Mouse (Mus musculus) liver, embryonic 15.5 days (tissue): ENCODE measurements around the gene Klhdc7b. TPM values are rescaled to one million over a fixed set of nuclear protein-coding genes. Genes with fewer than 3 reads are reported as not detected.

Source experiments
- ATAC-seq: fragments of 200-750 bp; cut with Nextera tagmentation; 2 replicates; pipeline ENCODE4 v1.8.0; 2017; ENCODE audit warnings: moderate number of reproducible peaks, mild to moderate bottlenecking, moderate library complexity; ENCODE audit not compliant: insufficient read depth
- H3K27ac ChIP-seq: fragments of 300-500 bp; sonication (generic); replicated peaks from 2 replicates; pipeline ENCODE4 v1.5.1; 2015; ENCODE audit warnings: mild to moderate bottlenecking, inconsistent platforms
- H3K27me3 ChIP-seq: fragments of 300-500 bp; sonication (generic); 2 replicates; pipeline ENCODE4 v1.6.1; 2015; ENCODE audit warnings: mild to moderate bottlenecking, inconsistent platforms
- H3K36me3 ChIP-seq: fragments of 300-500 bp; sonication (generic); replicated peaks from 2 replicates; pipeline ENCODE4 v1.6.1; 2015; ENCODE audit warnings: moderate library complexity, mild to moderate bottlenecking, inconsistent platforms
- H3K4me1 ChIP-seq: fragments of 300-500 bp; sonication (generic); replicated peaks from 2 replicates; pipeline ENCODE4 v1.6.1; 2015; ENCODE audit warnings: inconsistent platforms
- H3K4me2 ChIP-seq: fragments of 300-500 bp; sonication (generic); 2 replicates; pipeline ENCODE4 v1.6.1; 2015; ENCODE audit warnings: moderate library complexity, mild to moderate bottlenecking, inconsistent platforms
- H3K4me3 ChIP-seq: fragments of 300-500 bp; sonication (generic); replicated peaks from 2 replicates; pipeline ENCODE4 v1.5.1; 2015; ENCODE audit warnings: mild to moderate bottlenecking, inconsistent platforms
- H3K9ac ChIP-seq: fragments of 300-500 bp; sonication (generic); 2 replicates; pipeline ENCODE4 v1.6.1; 2015; ENCODE audit warnings: moderate library complexity, mild to moderate bottlenecking, inconsistent platforms
- H3K9me3 ChIP-seq: fragments of 300-500 bp; sonication (generic); replicated peaks from 2 replicates; pipeline ENCODE4 v1.6.1; 2016; ENCODE audit warnings: inconsistent platforms
- WGBS: fragments of 180-500 bp; shearing (Covaris S2); methylation state at CpG from one replicate; pipeline ENCODE4 v1.1.7; 2015; ENCODE audit warnings: mixed read lengths; ENCODE audit not compliant: insufficient replicate concordance; 5-methylcytosine and 5-hydroxymethylcytosine counted together
- polyA plus RNA-seq: library from polyadenylated mRNA; unstranded; fragments of >200 nt; fragmentation: Nextera tagmentation; extraction: Ambion mirVana; gene quantifications from 2 replicates; pipeline ENCODE4 v1.2.1, GENCODE M21; 2015

The Klhdc7b gene
- not detected in 2 replicates for polyA plus RNA-seq

- H3K4me2 ChIP-seq = no peak within 1 kb of the TSS
- H3K4me1 ChIP-seq = peaks cover 2% of the 10 kb centered on the region
- no peak within 1 kb of the TSS for H3K27ac ChIP-seq
- H3K36me3 ChIP-seq = no peaks in the 10 kb centered on the region
- no peak within 1 kb of the TSS for H3K4me3 ChIP-seq
- no peaks in the 10 kb centered on the region for H3K9me3 ChIP-seq
- ATAC-seq = no peak; the same call in 1 of the 2 replicates
- WGBS = 75% methylated on average over 7 of the region's 7 CpGs
- no peak within 1 kb of the TSS for H3K9ac ChIP-seq
- peaks cover 21% of the 10 kb centered on the region for H3K27me3 ChIP-seq
Observed at GRCm38 (mm10) chr15:89384617-89385016, at the start of gene Klhdc7b. Klhdc7b (plus strand) TSS chr15:89384917.

GRCm38 (mm10) chr15:89336422-89336821, 48.3 kb upstream of the Klhdc7b start:
- no peaks in the 10 kb centered on the region for H3K4me1 ChIP-seq
- WGBS = 71% methylated on average over 14 of the region's 14 CpGs
- H3K36me3 ChIP-seq = no peaks in the 10 kb centered on the region
- ATAC-seq = no peak
- H3K4me3 ChIP-seq = no peak overlapping the region
- no peak overlapping the region for H3K4me2 ChIP-seq
- H3K27me3 ChIP-seq = no peaks in the 10 kb centered on the region
- H3K9ac ChIP-seq = no peak overlapping the region
- no peaks in the 10 kb centered on the region for H3K9me3 ChIP-seq
- no peak overlapping the region for H3K27ac ChIP-seq

- Histone ChIP-seq H3K36me3 (no peaks in the 10 kb centered on the region), H3K4me1 (no peaks in the 10 kb centered on the region), H3K27ac (no peak overlapping the region), H3K9ac (no peak overlapping the region), H3K4me2 (no peak overlapping the region), H3K4me3 (no peak overlapping the region), H3K9me3 (no peaks in the 10 kb centered on the region), H3K27me3 (no peaks in the 10 kb centered on the region)
- WGBS = 36% methylated on average over 2 of the region's 2 CpGs
- ATAC-seq = no peak
Observed at GRCm38 (mm10) chr15:89339696-89340095, 45.0 kb upstream of the Klhdc7b start.

GRCm38 (mm10) chr15:89340136-89340535, 44.6 kb upstream of the Klhdc7b start:
- ATAC-seq = no peak
- no peak overlapping the region for H3K27ac ChIP-seq
- H3K9ac ChIP-seq = no peak overlapping the region
- no peak overlapping the region for H3K4me2 ChIP-seq
- H3K36me3 ChIP-seq = no peaks in the 10 kb centered on the region
- no peaks in the 10 kb centered on the region for H3K27me3 ChIP-seq
- H3K4me3 ChIP-seq = no peak overlapping the region
- 30% methylated on average over 3 of the region's 3 CpGs for WGBS
- no peaks in the 10 kb centered on the region for H3K4me1 ChIP-seq
- no peaks in the 10 kb centered on the region for H3K9me3 ChIP-seq

- H3K4me2 ChIP-seq = no peak overlapping the region
- H3K27ac ChIP-seq = no peak overlapping the region
- H3K4me3 ChIP-seq = no peak overlapping the region
- no peak overlapping the region for H3K9ac ChIP-seq
- no peaks in the 10 kb centered on the region for H3K9me3 ChIP-seq
- 53% methylated on average over 1 of the region's 1 CpGs for WGBS
- ATAC-seq = no peak
- H3K36me3 ChIP-seq = no peaks in the 10 kb centered on the region
- H3K4me1 ChIP-seq = no peaks in the 10 kb centered on the region
- H3K27me3 ChIP-seq = no peaks in the 10 kb centered on the region
Observed at GRCm38 (mm10) chr15:89341678-89342077, 43.0 kb upstream of the Klhdc7b start.

- ATAC-seq = no peak
- Histone ChIP-seq H3K9me3 (no peaks in the 10 kb centered on the region), H3K4me3 (no peak overlapping the region), H3K9ac (no peak overlapping the region), H3K27ac (no peak overlapping the region), H3K4me2 (no peak overlapping the region), H3K36me3 (no peaks in the 10 kb centered on the region), H3K4me1 (no peaks in the 10 kb centered on the region), H3K27me3 (no peaks in the 10 kb centered on the region)
- WGBS = 59% methylated on average over 3 of the region's 3 CpGs
Observed at GRCm38 (mm10) chr15:89343325-89343724, 41.4 kb upstream of the Klhdc7b start.

GRCm38 (mm10) chr15:89350447-89350846, 34.3 kb upstream of the Klhdc7b start:
- H3K27me3 ChIP-seq = no peaks in the 10 kb centered on the region
- peaks cover 17% of the 10 kb centered on the region for H3K4me1 ChIP-seq
- no peak overlapping the region for H3K27ac ChIP-seq
- 72% methylated on average over 5 of the region's 5 CpGs for WGBS
- H3K4me3 ChIP-seq = no peak overlapping the region
- ATAC-seq = no peak
- H3K9me3 ChIP-seq = no peaks in the 10 kb centered on the region
- H3K4me2 ChIP-seq = no peak overlapping the region
- H3K36me3 ChIP-seq = peaks cover 46% of the 10 kb centered on the region
- no peak overlapping the region for H3K9ac ChIP-seq

GRCm38 (mm10) chr15:89351302-89351701, 33.4 kb upstream of the Klhdc7b start:
- Histone ChIP-seq H3K4me3 (no peak overlapping the region), H3K4me2 (no peak overlapping the region), H3K27ac (no peak overlapping the region), H3K27me3 (no peaks in the 10 kb centered on the region), H3K9ac (no peak overlapping the region), H3K9me3 (no peaks in the 10 kb centered on the region), H3K36me3 (peaks cover 46% of the 10 kb centered on the region), H3K4me1 (peaks cover 17% of the 10 kb centered on the region)
- no peak for ATAC-seq
- 88% methylated on average over 15 of the region's 15 CpGs for WGBS

GRCm38 (mm10) chr15:89352054-89352453, 32.7 kb upstream of the Klhdc7b start:
- ATAC-seq = no peak
- Histone ChIP-seq H3K9me3 (no peaks in the 10 kb centered on the region), H3K4me3 (no peak overlapping the region), H3K36me3 (peaks cover 48% of the 10 kb centered on the region), H3K9ac (no peak overlapping the region), H3K4me1 (peaks cover 22% of the 10 kb centered on the region), H3K4me2 (no peak overlapping the region), H3K27ac (no peak overlapping the region), H3K27me3 (no peaks in the 10 kb centered on the region)
- WGBS = 92% methylated on average over 14 of the region's 14 CpGs

GRCm38 (mm10) chr15:89352795-89353194, 31.9 kb upstream of the Klhdc7b start:
- no peaks in the 10 kb centered on the region for H3K27me3 ChIP-seq
- ATAC-seq = no peak
- WGBS = 92% methylated on average over 12 of the region's 12 CpGs
- no peak overlapping the region for H3K4me3 ChIP-seq
- H3K36me3 ChIP-seq = peaks cover 55% of the 10 kb centered on the region
- H3K9ac ChIP-seq = no peak overlapping the region
- H3K9me3 ChIP-seq = no peaks in the 10 kb centered on the region
- no peak overlapping the region for H3K27ac ChIP-seq
- no peak overlapping the region for H3K4me2 ChIP-seq
- peaks cover 29% of the 10 kb centered on the region for H3K4me1 ChIP-seq

GRCm38 (mm10) chr15:89353837-89354236, 30.9 kb upstream of the Klhdc7b start:
- Histone ChIP-seq H3K27me3 (no peaks in the 10 kb centered on the region), H3K4me3 (peak overlapping the region; percentile 92), H3K4me1 (peaks cover 39% of the 10 kb centered on the region), H3K4me2 (peak overlapping the region; percentile 83), H3K27ac (0 out of 2 replicates have a peak overlapping the region, but pooled peaks have one; percentile 21), H3K9me3 (no peaks in the 10 kb centered on the region), H3K9ac (peak overlapping the region; percentile 91; the same call in 1 of the 2 replicates), H3K36me3 (peaks cover 65% of the 10 kb centered on the region)
- no peak for ATAC-seq
- 92% methylated on average over 16 of the region's 16 CpGs for WGBS

- no peak for ATAC-seq
- H3K4me2 ChIP-seq = peak overlapping the region; percentile 83
- H3K9ac ChIP-seq = peak overlapping the region; percentile 91
- peaks cover 71% of the 10 kb centered on the region for H3K36me3 ChIP-seq
- H3K27me3 ChIP-seq = no peaks in the 10 kb centered on the region
- WGBS = 69% methylated on average over 7 of the region's 7 CpGs
- no peaks in the 10 kb centered on the region for H3K9me3 ChIP-seq
- H3K27ac ChIP-seq = peak overlapping the region; percentile 87
- peaks cover 43% of the 10 kb centered on the region for H3K4me1 ChIP-seq
- peak overlapping the region; percentile 92 for H3K4me3 ChIP-seq
Observed at GRCm38 (mm10) chr15:89354455-89354854, 30.3 kb upstream of the Klhdc7b start.
